8 mouse cellular contexts compared by ENCODE assay signal in genomic region chr10:68104481-68104880, GRCm38 (mm10).
DNase-seq lines count a peak whose midpoint lies in the region; ATAC-seq and TF ChIP-seq lines count a peak whose summit lies in the region.

No protein-coding gene starts in this region.

- no peak overlapping the region for H3K4me2 ChIP-seq in liver, embryonic 13.5 days
- no peak overlapping the region for H3K4me2 ChIP-seq in liver, embryonic 11.5 days
- peak overlapping the region; percentile 30 for H3K4me2 ChIP-seq in embryonic facial prominence, embryonic 13.5 days
- H3K4me2 ChIP-seq in intestine, embryonic 15.5 days (replicated peaks): no peak overlapping the region

- no peak overlapping the region for H3K4me3 ChIP-seq in liver, embryonic 13.5 days (replicated peaks)
- no peak overlapping the region for H3K4me3 ChIP-seq in liver, embryonic 11.5 days (ENCODE audit: low read depth, low read length)
- H3K4me3 ChIP-seq in embryonic facial prominence, embryonic 13.5 days: no peak overlapping the region
- H3K4me3 ChIP-seq in intestine, embryonic 15.5 days (replicated peaks): no peak overlapping the region
- no peak overlapping the region for H3K4me3 ChIP-seq in olfactory bulb, adult 2 months (ENCODE audit: insufficient read depth, low read depth, low read length)

- no peak for ATAC-seq in liver, embryonic 13.5 days (ENCODE audit: low read depth)
- ATAC-seq in liver, embryonic 11.5 days (replicated peaks; ENCODE audit: low FRiP score): no peak
- no peak for ATAC-seq in embryonic facial prominence, embryonic 13.5 days (ENCODE audit: insufficient number of reproducible peaks, insufficient read depth, low FRiP score, low TSS enrichment, low read depth)
- ATAC-seq in intestine, embryonic 15.5 days: peak; percentile 56

- DNase-seq in liver, embryonic 13.5 days: no peak
- no peak for DNase-seq in liver, embryonic 11.5 days (ENCODE audit: low spot score)
- DNase-seq in cerebellum, adult 9-10 months: no peak
- DNase-seq in right cerebral cortex, postnatal 25 days: no peak
- no peak for DNase-seq in urinary bladder, postnatal 25 days (ENCODE audit: low spot score)

- H3K27me3 ChIP-seq in liver, embryonic 13.5 days: no peaks in the 10 kb centered on the region
- H3K27me3 ChIP-seq in liver, embryonic 11.5 days (replicated peaks; ENCODE audit: control insufficient read depth, insufficient read depth, low read length): no peaks in the 10 kb centered on the region
- H3K27me3 ChIP-seq in embryonic facial prominence, embryonic 13.5 days: no peaks in the 10 kb centered on the region
- H3K27me3 ChIP-seq in intestine, embryonic 15.5 days (replicated peaks): no peaks in the 10 kb centered on the region

- 38% methylated on average over 2 of the region's 2 CpGs for WGBS in liver, embryonic 13.5 days (ENCODE audit: insufficient replicate concordance)
- WGBS in liver, embryonic 11.5 days: 4% methylated on average over 1 of the region's 2 CpGs
- WGBS in embryonic facial prominence, embryonic 13.5 days: 0% methylated on average over 2 of the region's 2 CpGs
- 22% methylated on average over 2 of the region's 2 CpGs for WGBS in intestine, embryonic 15.5 days
- 17% methylated on average over 2 of the region's 2 CpGs for WGBS in olfactory bulb, adult 2 months

- no peak for TF ChIP-seq CTCF in olfactory bulb, adult 2 months (IDR thresholded peaks at IDR 0.05; ENCODE audit: insufficient read depth, low read depth, low read length)

- H3K4me1 ChIP-seq in liver, embryonic 13.5 days (replicated peaks): 0 out of 2 replicates have a peak, but pooled peaks cover 7% of the 10 kb centered on the region
- no peaks in the 10 kb centered on the region; the same call in 1 of the 2 replicates for H3K4me1 ChIP-seq in liver, embryonic 11.5 days (replicated peaks; ENCODE audit: control insufficient read depth, insufficient read depth, low read length)
- peaks cover 52% of the 10 kb centered on the region for H3K4me1 ChIP-seq in embryonic facial prominence, embryonic 13.5 days
- peaks cover 16% of the 10 kb centered on the region for H3K4me1 ChIP-seq in intestine, embryonic 15.5 days (replicated peaks)
- H3K4me1 ChIP-seq in olfactory bulb, adult 2 months (ENCODE audit: control insufficient read depth, insufficient read depth, low read length): peaks cover 3% of the 10 kb centered on the region; the same call in 1 of the 2 replicates

- 0 out of 2 replicates have a peak overlapping the region, but pooled peaks have one; percentile 22 for H3K27ac ChIP-seq in liver, embryonic 13.5 days
- H3K27ac ChIP-seq in liver, embryonic 11.5 days (ENCODE audit: low read depth, low read length): no peak overlapping the region; the same call in 1 of the 2 replicates
- peak overlapping the region; percentile 87 for H3K27ac ChIP-seq in embryonic facial prominence, embryonic 13.5 days
- peak overlapping the region; percentile 68 for H3K27ac ChIP-seq in intestine, embryonic 15.5 days
- H3K27ac ChIP-seq in olfactory bulb, adult 2 months (ENCODE audit: insufficient read depth, low read depth, low read length): peak overlapping the region; percentile 51; the same call in 1 of the 2 replicates

- no peaks in the 10 kb centered on the region for H3K9me3 ChIP-seq in liver, embryonic 13.5 days (replicated peaks)
- H3K9me3 ChIP-seq in liver, embryonic 11.5 days (ENCODE audit: control insufficient read depth, low read length): no peaks in the 10 kb centered on the region
- no peaks in the 10 kb centered on the region for H3K9me3 ChIP-seq in embryonic facial prominence, embryonic 13.5 days
- H3K9me3 ChIP-seq in intestine, embryonic 15.5 days: no peaks in the 10 kb centered on the region

- peaks cover 7% of the 10 kb centered on the region for H3K36me3 ChIP-seq in liver, embryonic 13.5 days
- H3K36me3 ChIP-seq in liver, embryonic 11.5 days (ENCODE audit: control insufficient read depth, insufficient read depth, low read length): no peaks in the 10 kb centered on the region
- H3K36me3 ChIP-seq in embryonic facial prominence, embryonic 13.5 days: peaks cover 23% of the 10 kb centered on the region
- peaks cover 8% of the 10 kb centered on the region; the same call in 1 of the 2 replicates for H3K36me3 ChIP-seq in intestine, embryonic 15.5 days

- no peak overlapping the region for H3K9ac ChIP-seq in liver, embryonic 13.5 days
- H3K9ac ChIP-seq in liver, embryonic 11.5 days (ENCODE audit: low read depth, low read length): no peak overlapping the region
- no peak overlapping the region for H3K9ac ChIP-seq in embryonic facial prominence, embryonic 13.5 days
- H3K9ac ChIP-seq in intestine, embryonic 15.5 days: no peak overlapping the region

- no peak for TF ChIP-seq POLR2A in olfactory bulb, adult 2 months (IDR thresholded peaks at IDR 0.05; ENCODE audit: insufficient read depth, low read depth, low read length)
